Mouse (Mus musculus): ENCODE results near the gene Gpr171.

DNA sequence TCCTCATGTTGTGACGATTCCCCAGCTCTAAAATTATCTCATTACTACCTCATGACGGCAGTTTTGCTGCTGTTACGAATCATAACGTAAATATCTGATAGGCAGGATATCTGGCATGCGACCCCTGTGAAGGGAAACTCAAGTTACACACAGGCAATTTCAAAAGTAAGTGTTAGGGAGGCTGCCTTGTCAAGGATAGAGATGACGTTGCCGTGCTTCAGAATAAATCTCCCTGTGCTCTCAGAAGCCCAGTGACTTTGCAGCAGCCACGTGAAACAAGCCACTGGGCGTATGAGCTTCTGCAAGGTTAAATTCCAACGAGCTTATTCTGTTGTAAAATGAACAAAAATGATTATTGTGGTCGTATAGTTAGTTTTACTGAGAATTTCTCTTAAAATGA is 23.0 kb downstream of the Gpr171 start:
- TF ChIP-seq CTCF (conservative IDR thresholded peaks at IDR 0.05 in 1 of 2, IDR thresholded peaks at IDR 0.05 in 1 of 2; ENCODE audit: low read depth in 2 of 2, low read length in 2 of 2): no peak
- TF ChIP-seq POLR2A (IDR thresholded peaks at IDR 0.05; ENCODE audit: low read depth, low read length): no peak
- no peak for TF ChIP-seq EP300 (IDR thresholded peaks at IDR 0.05; ENCODE audit: low read length)
- TF ChIP-seq MAZ (IDR thresholded peaks at IDR 0.05; ENCODE audit: low read depth, low read length): no peak
- TF ChIP-seq RCOR1 (conservative IDR thresholded peaks at IDR 0.05; ENCODE audit: low read depth, low read length): no peak
- TF ChIP-seq POLR2AphosphoS2 (IDR thresholded peaks at IDR 0.05; ENCODE audit: low read depth, low read length): no peak
